In genomic region chr7:57509681-57510141, GRCm38 (mm10) we compare ENCODE assay signal across 8 mouse cellular contexts. TPM values are rescaled to one million over a fixed set of nuclear protein-coding genes. Genes with fewer than 3 reads are reported as not detected.
DNase-seq lines count a peak whose midpoint lies in the region; ATAC-seq and TF ChIP-seq lines count a peak whose summit lies in the region.

Gene Gabra5 (minus strand): TSS chr7:57510059.

- no peaks in the 10 kb centered on the region for H3K36me3 ChIP-seq in heart, embryonic 13.5 days
- no peaks in the 10 kb centered on the region for H3K36me3 ChIP-seq in heart, adult 2 months (ENCODE audit: control insufficient read depth, insufficient read depth, low read length)
- H3K36me3 ChIP-seq in midbrain, postnatal 0 days (ENCODE audit: insufficient read depth, low read length), result no peaks in the 10 kb centered on the region

- H3K27me3 ChIP-seq in heart, embryonic 13.5 days (replicated peaks), result peaks cover 82% of the 10 kb centered on the region
- H3K27me3 ChIP-seq in heart, adult 2 months (ENCODE audit: control insufficient read depth, insufficient read depth, low read length), result peaks cover 9% of the 10 kb centered on the region
- peaks cover 6% of the 10 kb centered on the region; the same call in 1 of the 2 replicates for H3K27me3 ChIP-seq in midbrain, postnatal 0 days (ENCODE audit: insufficient read depth, low read length)

- TF ChIP-seq EP300 in heart, adult 2 months (IDR thresholded peaks at IDR 0.05; ENCODE audit: insufficient read depth, low read depth, low read length), result no peak

- no peak within 1 kb of the TSS for H3K27ac ChIP-seq in heart, embryonic 13.5 days (replicated peaks)
- no peak within 1 kb of the TSS for H3K27ac ChIP-seq in heart, adult 2 months
- H3K27ac ChIP-seq in midbrain, postnatal 0 days (ENCODE audit: low read depth, low read length), result peak within 1 kb of the TSS; percentile 72

- peak within 1 kb of the TSS; percentile 77 for H3K4me2 ChIP-seq in heart, embryonic 13.5 days
- peak within 1 kb of the TSS; percentile 80 for H3K4me2 ChIP-seq in midbrain, postnatal 0 days (ENCODE audit: low read depth, low read length, poor library complexity, severe bottlenecking)

- intact Hi-C loops in heart, adult 2 months (cut with DNase I), result loop anchor here (5.0 kb wide), 1 partner anchor 523 kb away; no protein-coding TSS in a partner anchor

- TF ChIP-seq POLR2A in heart, adult 2 months (IDR thresholded peaks at IDR 0.05; ENCODE audit: insufficient read depth, low read depth, low read length), result no peak

- peak within 1 kb of the TSS; percentile 44 for H3K9ac ChIP-seq in heart, embryonic 13.5 days
- H3K9ac ChIP-seq in heart, adult 2 months (ENCODE audit: low read depth, low read length), result no peak within 1 kb of the TSS
- peak within 1 kb of the TSS; percentile 77 for H3K9ac ChIP-seq in midbrain, postnatal 0 days (replicated peaks; ENCODE audit: low read length, poor library complexity, severe bottlenecking)

- H3K9me3 ChIP-seq in heart, embryonic 13.5 days, result no peaks in the 10 kb centered on the region
- no peaks in the 10 kb centered on the region for H3K9me3 ChIP-seq in midbrain, postnatal 0 days (ENCODE audit: low read length)

- peak within 1 kb of the TSS; percentile 54 for H3K4me3 ChIP-seq in heart, embryonic 13.5 days
- H3K4me3 ChIP-seq in heart, adult 2 months, result no peak within 1 kb of the TSS
- H3K4me3 ChIP-seq in midbrain, postnatal 0 days (ENCODE audit: low read depth, low read length), result peak within 1 kb of the TSS; percentile 70

- no peaks in the 10 kb centered on the region for H3K79me2 ChIP-seq in heart, adult 2 months (replicated peaks; ENCODE audit: control insufficient read depth, insufficient read depth, low read length)

- WGBS in heart, embryonic 13.5 days, result 1% methylated on average over 59 of the region's 59 CpGs
- 3% methylated on average over 55 of the region's 59 CpGs for WGBS in heart, adult 2 months
- under 1% methylated on average over 59 of the region's 59 CpGs for WGBS in midbrain, postnatal 0 days

- no peak for DNase-seq in heart, adult 2 months
- DNase-seq in adrenal gland, postnatal 25 days, result peak; percentile 9
- peak; percentile 56 for DNase-seq in forelimb bud, embryonic 11.5 days (ENCODE audit: low read depth, low spot score)
- peak; percentile 76 to 82 for DNase-seq in layer of hippocampus, postnatal 36 days
- peak; percentile 84 for DNase-seq in midbrain, postnatal 0 days (ENCODE audit: low spot score)
- no peak for DNase-seq in urinary bladder, postnatal 25 days (ENCODE audit: low spot score)
- DNase-seq in adipocyte (ENCODE audit: low spot score), result no peak

- ATAC-seq in heart, embryonic 13.5 days (ENCODE audit: extremely low read depth, insufficient number of reproducible peaks, low FRiP score, low TSS enrichment), result 0 out of 2 replicates have a peak, but pooled peaks have one; percentile 19
- peak; percentile 81 for ATAC-seq in midbrain, postnatal 0 days (ENCODE audit: low FRiP score)

- peaks cover 8% of the 10 kb centered on the region; the same call in 1 of the 2 replicates for H3K4me1 ChIP-seq in heart, embryonic 13.5 days
- H3K4me1 ChIP-seq in heart, adult 2 months (ENCODE audit: control insufficient read depth, insufficient read depth, low read length), result no peaks in the 10 kb centered on the region
- H3K4me1 ChIP-seq in midbrain, postnatal 0 days (ENCODE audit: insufficient read depth, low read length), result no peaks in the 10 kb centered on the region

- no peak for TF ChIP-seq CTCF in heart, adult 2 months (IDR thresholded peaks at IDR 0.05)
- peak; percentile 77 for TF ChIP-seq CTCF in midbrain, postnatal 0 days (IDR thresholded peaks at IDR 0.05)

RNA-seq across cellular contexts. Expression of gene Gabra5, which starts in this region (rescaled TPM):
- polyA plus RNA-seq in heart, embryonic 13.5 days (2015; fragmentation: Nextera tagmentation; extraction: Ambion mirVana), result 0.10 and 0.19 TPM in 2 replicates
- total RNA-seq in heart, adult 2 months (2021), result not detected
- not detected in 2 replicates for polyA plus RNA-seq in heart, adult 2 months (2012; rRNA removed)
- total RNA-seq in adrenal gland, postnatal 25 days (2021), result 0.18 TPM in 1 of 2 replicates, not detected in the other
- 100 to 1,000 TPM; 177 TPM for total RNA-seq in layer of hippocampus, postnatal 36 days (2021)
- 84.4 and 88.7 TPM in 2 replicates for total RNA-seq in midbrain, postnatal 0 days (2014; rRNA removed)
- polyA plus RNA-seq in midbrain, postnatal 0 days (2015; fragmentation: Nextera tagmentation; extraction: Ambion mirVana), result 88.1 and 90.8 TPM in 2 replicates

Comparison
In these comparisons a context has a peak if more than half of its experiments do, and no peak if none do; other contexts are left out.
1. RNA of gene Gabra5 (total RNA-seq): 177 TPM in layer of hippocampus, postnatal 36 days and 84.4 to 88.7 TPM in midbrain, postnatal 0 days; 0.18 TPM in adrenal gland, postnatal 25 days and not detected in heart, adult 2 months; every median in the first group is over 10 times any median in the second.
2. RNA of gene Gabra5 (polyA plus RNA-seq): 88.1 to 90.8 TPM in midbrain, postnatal 0 days; 0.10 to 0.19 TPM in heart, embryonic 13.5 days and not detected in heart, adult 2 months; every median in the first group is over 10 times any median in the second.
3. Peak in ATAC-seq, H3K4me3 ChIP-seq, H3K9ac ChIP-seq and H3K4me2 ChIP-seq in heart, embryonic 13.5 days; RNA of the gene not detected or under 1 TPM.
4. Peak in DNase-seq in adrenal gland, postnatal 25 days; RNA of the gene not detected or under 1 TPM.
5. DNase-seq: peak in forelimb bud, embryonic 11.5 days (single experiment), layer of hippocampus, postnatal 36 days (2 of 2) and midbrain, postnatal 0 days (single experiment); none in heart, adult 2 months (0 of 2), urinary bladder, postnatal 25 days (single experiment) and adipocyte (single experiment).